Mouse (Mus musculus) heart, adult 2 months (tissue): ENCODE measurements around the gene Flnb. TPM values are rescaled to one million over a fixed set of nuclear protein-coding genes. Genes with fewer than 3 reads are reported as not detected.
A peak's percentile ranks its signal among the peaks of the same experiment; 100 is the strongest.

Source experiments
- DNase-seq, 2 experiments: peaks; one replicate each; pipeline ENCODE4 v3.0.0; 2021
- H3K27ac ChIP-seq: fragments of 200-600 bp; 2 replicates; pipeline ENCODE4 v1.8.1; 2022
- H3K27me3 ChIP-seq: fragments of 200-500 bp; 2 replicates; pipeline ENCODE4 v1.6.1; 2012; ENCODE audit warnings: mild to moderate bottlenecking, low read length, inconsistent platforms, mixed read lengths; ENCODE audit not compliant: control insufficient read depth, insufficient read depth
- H3K36me3 ChIP-seq: fragments of 200-500 bp; 2 replicates; pipeline ENCODE4 v1.6.1; 2012; ENCODE audit warnings: low read length, inconsistent platforms; ENCODE audit not compliant: control insufficient read depth, insufficient read depth
- H3K4me1 ChIP-seq: fragments of 200-500 bp; 2 replicates; pipeline ENCODE4 v1.6.1; 2011; ENCODE audit warnings: low read length; ENCODE audit not compliant: control insufficient read depth, insufficient read depth
- H3K4me3 ChIP-seq: fragments of 200-600 bp; 2 replicates; pipeline ENCODE4 v1.8.1; 2022
- H3K79me2 ChIP-seq: fragments of 200-500 bp; replicated peaks from 2 replicates; pipeline ENCODE4 v1.6.1; 2012; ENCODE audit warnings: mild to moderate bottlenecking, inconsistent platforms, low read length, moderate library complexity, mixed read lengths; ENCODE audit not compliant: control insufficient read depth, insufficient read depth
- H3K9ac ChIP-seq: fragments of 200-500 bp; 2 replicates; pipeline ENCODE4 v1.6.1; 2012; ENCODE audit warnings: low read depth, mild to moderate bottlenecking, control low read depth, inconsistent platforms, low read length, mixed read lengths
- CTCF ChIP-seq: fragments of 200-600 bp; IDR thresholded peaks from 2 replicates; pipeline ENCODE4 v1.8.1; 2022; ENCODE audit warnings: antibody characterized with exemption, mild to moderate bottlenecking, moderate library complexity
- EP300 ChIP-seq: fragments of 200-500 bp; IDR thresholded peaks from 2 replicates; pipeline ENCODE4 v1.6.1; 2011; ENCODE audit warnings: low read depth, low read length, control low read depth; ENCODE audit not compliant: insufficient read depth
- POLR2A ChIP-seq: fragments of 200-500 bp; IDR thresholded peaks from 2 replicates; pipeline ENCODE4 v1.6.1; 2011; ENCODE audit warnings: mild to moderate bottlenecking, low read depth, low read length, control low read depth; ENCODE audit not compliant: insufficient read depth
- WGBS: fragments of 180-500 bp; shearing (Covaris S2); methylation state at CpG from one replicate; pipeline ENCODE4 v1.1.7; 2018; 5-methylcytosine and 5-hydroxymethylcytosine counted together
- intact Hi-C: fragments of 180-260 bp; cut with DNase I; formaldehyde crosslinking; loops from one replicate; pipeline ENCODE4 v1.15.1; 2025
- polyA plus RNA-seq: library from polyadenylated mRNA; depleted of rRNA; stranded (reverse); fragments of >200 nt; gene quantifications from 2 replicates; pipeline ENCODE4 v1.2.3, GENCODE M21; 2012
- total RNA-seq, 2 experiments: library from RNA; stranded (reverse); gene quantifications; 2 replicates each; pipeline ENCODE4 v1.2.3; 2021

The Flnb gene
- total and polyA plus RNA-seq, 3 experiments: 9.6 to 22.7 (median 17.0) TPM

DNA sequence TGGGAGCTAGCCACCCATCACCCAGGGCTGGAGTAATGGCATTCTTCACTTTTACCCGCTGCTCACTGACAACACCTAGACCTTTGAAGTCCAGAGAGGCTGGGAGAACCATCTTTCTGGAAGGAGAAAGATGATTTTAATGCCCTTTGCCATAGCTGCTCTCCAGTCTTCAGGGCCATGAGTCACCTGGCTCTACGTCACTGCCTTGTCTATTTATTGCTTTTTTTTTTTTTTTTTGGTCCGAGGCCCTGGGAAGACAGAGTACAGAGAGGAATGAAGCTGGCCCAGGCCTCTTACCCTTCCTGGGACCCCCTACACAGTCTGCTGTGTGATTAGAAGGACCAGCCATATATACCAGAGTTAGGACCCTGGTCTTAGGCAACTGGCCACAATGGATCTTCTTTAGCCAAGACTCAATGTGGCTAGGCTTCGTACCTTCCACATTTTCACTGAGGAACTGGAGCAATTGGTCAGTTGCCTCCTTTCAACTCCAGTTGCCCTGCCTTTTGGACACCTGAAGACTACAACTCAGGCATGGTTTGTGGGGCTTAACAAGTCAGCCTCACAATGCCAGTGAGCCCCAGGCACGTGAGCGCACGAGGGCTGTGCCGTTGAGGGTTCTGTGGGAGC, 42.9 kb downstream of the Flnb start:
- DNase-seq: no peak
- Histone ChIP-seq H3K4me1 (peaks cover 10% of the 10 kb centered on the region), H3K79me2 (peaks cover 4% of the 10 kb centered on the region), H3K36me3 (no peaks in the 10 kb centered on the region), H3K27ac (no peak overlapping the region), H3K27me3 (no peaks in the 10 kb centered on the region), H3K4me3 (no peak overlapping the region), H3K9ac (no peak overlapping the region)
- intact Hi-C loops: loop anchor here (5.0 kb wide), 1 partner anchor 33 kb away; no protein-coding TSS in a partner anchor
- 93% methylated on average over 8 of the region's 8 CpGs for WGBS
- TF ChIP-seq POLR2A (no peak), EP300 (no peak), CTCF (no peak)

DNA sequence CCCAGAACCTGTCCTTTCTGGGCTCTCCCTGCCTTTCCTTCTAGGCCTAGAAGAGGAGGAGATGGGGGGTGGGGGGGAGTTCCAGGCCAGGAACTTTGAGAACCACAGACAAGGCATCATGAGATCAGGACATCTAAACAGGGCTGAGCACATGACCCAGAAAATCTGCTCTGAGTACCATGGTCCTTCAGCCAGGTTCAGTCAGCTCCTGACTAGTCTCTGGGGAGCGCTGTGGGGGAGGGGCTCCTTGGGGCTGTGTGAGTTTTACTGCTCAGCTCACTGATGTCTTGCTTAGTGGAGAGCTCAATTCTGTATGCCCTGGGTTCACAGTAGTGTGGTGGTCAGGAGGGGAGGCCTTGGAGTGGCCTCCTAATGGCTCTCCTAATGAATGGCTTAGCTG, 43.5 kb downstream of the Flnb start:
- intact Hi-C loops: loop anchor here (5.0 kb wide), 1 partner anchor 34 kb away; no protein-coding TSS in a partner anchor
- WGBS: 96% methylated on average over 1 of the region's 1 CpGs

DNA sequence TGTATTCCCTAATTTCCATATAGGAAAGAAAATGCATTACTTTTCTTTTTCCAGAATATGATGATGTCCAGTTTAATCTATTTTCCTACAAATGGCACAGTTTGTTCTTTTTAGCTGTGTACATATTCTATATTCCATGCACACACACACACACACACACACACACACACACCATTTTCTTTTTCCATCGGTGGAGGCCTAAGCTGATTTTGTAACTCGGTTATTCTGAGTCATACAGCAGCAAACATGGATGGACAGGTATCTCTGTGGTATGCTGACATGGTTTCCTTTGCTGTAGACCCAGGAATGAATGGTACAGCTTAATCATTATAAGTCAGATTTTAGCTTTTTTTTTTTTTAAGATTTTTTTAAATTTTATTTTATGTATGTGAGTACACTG, 44.5 kb downstream of the Flnb start:
- 70% methylated on average over 2 of the region's 2 CpGs for WGBS
- no peak overlapping the region for H3K27ac ChIP-seq
- no peak overlapping the region for H3K4me3 ChIP-seq
- H3K36me3 ChIP-seq: peaks cover 4% of the 10 kb centered on the region; the same call in 1 of the 2 replicates
- no peaks in the 10 kb centered on the region; the same call in 1 of the 2 replicates for H3K79me2 ChIP-seq
- peaks cover 11% of the 10 kb centered on the region for H3K4me1 ChIP-seq
- intact Hi-C loops: loop anchor here (5.0 kb wide), 1 partner anchor 35 kb away; no protein-coding TSS in a partner anchor
- no peaks in the 10 kb centered on the region for H3K27me3 ChIP-seq
- DNase-seq: no peak
- no peak overlapping the region for H3K9ac ChIP-seq
- TF ChIP-seq POLR2A (no peak), EP300 (no peak), CTCF (no peak)

More for the DNA sequence above, 43.5 kb downstream of the Flnb start:
- no peak overlapping the region for H3K4me3 ChIP-seq
- H3K36me3 ChIP-seq: no peaks in the 10 kb centered on the region
- H3K27ac ChIP-seq: no peak overlapping the region
- no peaks in the 10 kb centered on the region; the same call in 1 of the 2 replicates for H3K79me2 ChIP-seq
- no peaks in the 10 kb centered on the region for H3K27me3 ChIP-seq
- no peak overlapping the region for H3K9ac ChIP-seq
- no peak for DNase-seq
- TF ChIP-seq POLR2A (no peak), EP300 (no peak), CTCF (no peak)
- H3K4me1 ChIP-seq: peaks cover 10% of the 10 kb centered on the region

DNA sequence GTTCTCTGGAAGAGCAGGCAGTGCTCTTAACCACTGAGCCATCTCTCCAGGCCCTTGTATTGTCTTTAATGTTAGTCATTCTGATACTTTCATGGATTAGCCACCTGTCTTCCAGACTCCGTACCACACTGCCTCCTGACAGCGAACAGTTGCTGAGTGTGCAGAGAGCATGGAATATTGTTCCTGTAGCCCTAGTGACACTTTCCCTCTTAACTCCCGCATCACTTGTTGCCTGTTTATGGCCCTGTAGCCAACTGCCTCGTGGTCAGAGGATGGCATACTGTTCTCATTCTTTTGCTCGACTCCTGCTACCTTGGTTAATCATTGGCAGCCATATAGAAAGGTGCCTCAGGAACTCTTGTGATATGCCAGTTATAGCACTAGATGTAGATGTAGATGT, 45.4 kb downstream of the Flnb start:
- WGBS: 85% methylated on average over 5 of the region's 5 CpGs
- H3K4me3 ChIP-seq: no peak overlapping the region

DNA sequence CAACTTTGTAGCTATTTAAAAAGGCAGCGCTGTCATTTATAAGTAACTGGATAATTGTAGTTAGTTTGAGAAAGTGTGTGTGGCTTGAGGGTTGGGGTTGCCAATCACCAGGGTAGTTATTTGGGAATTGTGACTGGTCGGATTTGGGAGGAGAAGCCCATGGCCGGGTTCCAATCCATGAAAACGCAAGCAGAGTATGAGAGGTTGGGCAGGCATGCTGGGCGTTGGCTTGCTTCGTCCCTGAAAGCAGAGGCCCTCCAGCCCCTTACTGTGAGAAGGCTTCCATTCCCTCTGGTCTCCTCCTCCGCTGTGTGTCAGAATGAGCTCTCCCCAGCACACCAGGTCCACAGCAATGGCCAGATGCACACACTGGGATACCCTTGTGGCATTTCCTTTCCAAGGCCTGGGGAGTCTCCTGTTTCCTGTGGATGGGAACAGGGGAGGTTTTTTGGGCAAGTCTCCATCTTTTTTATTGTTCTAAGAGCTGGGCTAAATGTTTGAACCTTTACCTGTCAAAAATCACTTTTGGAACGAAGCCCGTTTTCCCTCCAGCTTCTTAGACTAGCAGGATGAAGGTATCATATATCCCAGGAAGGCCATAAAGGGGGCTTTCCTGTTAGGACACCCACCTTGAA, 46.2 kb downstream of the Flnb start:
- intact Hi-C loops: loop anchor here (1.0 to 5.0 kb wide), 2 partner anchors 13 to 37 kb away; no protein-coding TSS in a partner anchor
- Histone ChIP-seq H3K9ac (no peak overlapping the region), H3K27me3 (no peaks in the 10 kb centered on the region), H3K79me2 (no peaks in the 10 kb centered on the region; the same call in 1 of the 2 replicates), H3K36me3 (peaks cover 4% of the 10 kb centered on the region; the same call in 1 of the 2 replicates), H3K4me1 (peaks cover 11% of the 10 kb centered on the region), H3K4me3 (no peak overlapping the region), H3K27ac (peak overlapping the region; percentile 22; the same call in 1 of the 2 replicates)
- TF ChIP-seq POLR2A: no peak
- TF ChIP-seq EP300: peak; percentile 84
- DNase-seq: peak in 1 of 2 experiments; percentile 35
- WGBS: 49% methylated on average over 9 of the region's 9 CpGs

More for the DNA sequence above, 45.4 kb downstream of the Flnb start:
- no peak for TF ChIP-seq CTCF
- no peak for TF ChIP-seq EP300
- TF ChIP-seq POLR2A: no peak
- H3K36me3 ChIP-seq: peaks cover 4% of the 10 kb centered on the region; the same call in 1 of the 2 replicates
- intact Hi-C loops: loop anchor here (5.0 kb wide), 1 partner anchor 36 kb away; no protein-coding TSS in a partner anchor
- H3K9ac ChIP-seq: no peak overlapping the region
- DNase-seq: no peak
- peaks cover 14% of the 10 kb centered on the region for H3K4me1 ChIP-seq
- no peak overlapping the region for H3K27ac ChIP-seq
- no peaks in the 10 kb centered on the region; the same call in 1 of the 2 replicates for H3K79me2 ChIP-seq
- no peaks in the 10 kb centered on the region for H3K27me3 ChIP-seq

DNA sequence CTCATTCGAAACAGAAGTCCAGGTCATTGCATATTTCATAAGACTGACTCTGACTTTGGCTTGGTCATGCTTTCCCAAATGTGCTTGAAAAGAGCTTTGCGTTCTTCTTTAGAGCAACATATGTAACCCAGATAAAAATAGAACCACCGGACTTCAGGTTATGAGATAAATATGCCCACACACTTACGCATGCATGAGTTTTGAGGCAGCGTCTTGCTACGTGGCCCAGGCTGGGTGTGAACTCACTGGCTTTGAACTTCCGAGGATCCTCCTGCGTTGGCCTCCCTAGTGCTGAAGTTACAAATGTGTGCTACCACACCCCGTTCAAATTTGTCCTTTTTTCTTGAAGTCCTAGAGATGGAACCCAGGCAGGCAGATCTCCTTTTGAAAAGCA, 46.7 kb downstream of the Flnb start:
- Histone ChIP-seq H3K4me3 (no peak overlapping the region), H3K27ac (0 out of 2 replicates have a peak overlapping the region, but pooled peaks have one; percentile 22), H3K4me1 (peaks cover 11% of the 10 kb centered on the region), H3K9ac (no peak overlapping the region), H3K36me3 (peaks cover 4% of the 10 kb centered on the region; the same call in 1 of the 2 replicates), H3K79me2 (no peaks in the 10 kb centered on the region; the same call in 1 of the 2 replicates), H3K27me3 (no peaks in the 10 kb centered on the region)
- DNase-seq: no peak
- no peak for TF ChIP-seq CTCF
- no peak for TF ChIP-seq EP300
- no peak for TF ChIP-seq POLR2A
- 30% methylated on average over 9 of the region's 9 CpGs for WGBS
- intact Hi-C loops: loop anchor here (1.0 to 5.0 kb wide), 2 partner anchors 13 to 37 kb away; no protein-coding TSS in a partner anchor
